Mouse (Mus musculus) embryonic fibroblast, embryonic 13.5 days (primary cell): ENCODE results near the gene Ubtd2.

Experiments used
- CTCF ChIP-seq: IDR thresholded peaks from 2 replicates; pipeline ENCODE4 v1.5.1; 2011; ENCODE audit warnings: mild to moderate bottlenecking, control low read depth, low read length, moderate library complexity, borderline replicate concordance; ENCODE audit not compliant: insufficient read depth
- POLR2A ChIP-seq: IDR thresholded peaks from 2 replicates; pipeline ENCODE4 v1.6.1; 2011; ENCODE audit warnings: low read depth, mild to moderate bottlenecking, control low read depth, low read length, moderate library complexity

GRCm38 (mm10) chr11:32518770-32519169 is 63.6 kb downstream of the Ubtd2 start:
- TF ChIP-seq POLR2A, result no peak
- TF ChIP-seq CTCF, result no peak
